Mouse (Mus musculus) heart, adult 2 months (tissue): Measurements from ENCODE around the gene Ndufs1.

ENCODE experiments used
- CTCF ChIP-seq: fragments of 200-600 bp; IDR thresholded peaks from 2 replicates; pipeline ENCODE4 v1.8.1; 2022; ENCODE audit warnings: antibody characterized with exemption, mild to moderate bottlenecking, moderate library complexity
- EP300 ChIP-seq: fragments of 200-500 bp; IDR thresholded peaks from 2 replicates; pipeline ENCODE4 v1.6.1; 2011; ENCODE audit warnings: low read depth, low read length, control low read depth; ENCODE audit not compliant: insufficient read depth
- POLR2A ChIP-seq: fragments of 200-500 bp; IDR thresholded peaks from 2 replicates; pipeline ENCODE4 v1.6.1; 2011; ENCODE audit warnings: mild to moderate bottlenecking, low read depth, low read length, control low read depth; ENCODE audit not compliant: insufficient read depth

- TF ChIP-seq POLR2A, result no peak
- no peak for TF ChIP-seq EP300
- TF ChIP-seq CTCF, result no peak
Observed at GRCm38 (mm10) chr1:63203471-63203870, 26.8 kb upstream of the Ndufs1 start.
